Mouse (Mus musculus): ENCODE data around the gene Fam84a. TPM values are rescaled to one million over a fixed set of nuclear protein-coding genes. Genes with fewer than 3 reads are reported as not detected.

The Fam84a gene
- total RNA-seq (2021), result 10 to 100 TPM in 1 of 2 experiments, 1 to 10 TPM in 1; 2.4 to 24.1 TPM
- long read RNA-seq, experiment 1, full-length matches to known transcripts, result 13 of 25 reads
- long read RNA-seq, experiment 1, partial matches to known transcripts, result 0 of 25 reads
- long read RNA-seq, experiment 1, other reads (novel, unspliced or antisense), result 12 of 25 reads
- long read RNA-seq, experiment 2, result 0 reads

GRCm38 (mm10) chr12:14151921-14152320, at the start of gene Fam84a:
Gene Fam84a (minus strand): TSS chr12:14152054.
- DNase-seq, result peak; percentile 94 to 96

GRCm38 (mm10) chr12:14195479-14195878, 43.6 kb upstream of the Fam84a start:
- DNase-seq, result no peak

DNA sequence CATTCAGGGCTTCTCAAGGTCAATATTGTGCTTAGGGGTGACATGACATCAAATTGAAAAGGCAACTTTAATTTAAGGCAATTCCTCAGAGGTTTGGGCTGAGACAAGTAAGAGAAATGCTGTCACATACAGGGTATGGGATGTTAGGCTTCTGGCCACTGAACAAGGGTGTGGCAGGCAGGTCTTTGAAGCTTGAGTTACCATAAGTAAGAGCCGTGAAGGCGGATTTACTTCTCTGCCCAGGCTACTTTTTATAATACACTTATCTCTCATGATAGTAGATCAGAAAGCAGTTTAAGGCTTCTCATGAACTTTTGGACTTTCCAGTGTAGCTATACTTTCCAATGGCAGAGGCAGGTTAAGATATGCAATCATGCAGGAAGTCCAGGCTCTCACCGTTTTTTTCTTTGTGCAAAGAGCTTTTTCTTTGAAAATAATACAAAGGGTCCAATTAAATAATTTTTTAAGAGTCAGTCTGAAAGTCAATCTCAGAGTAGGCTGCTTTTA, 34.9 kb upstream of the Fam84a start:
- DNase-seq, result no peak

DNA sequence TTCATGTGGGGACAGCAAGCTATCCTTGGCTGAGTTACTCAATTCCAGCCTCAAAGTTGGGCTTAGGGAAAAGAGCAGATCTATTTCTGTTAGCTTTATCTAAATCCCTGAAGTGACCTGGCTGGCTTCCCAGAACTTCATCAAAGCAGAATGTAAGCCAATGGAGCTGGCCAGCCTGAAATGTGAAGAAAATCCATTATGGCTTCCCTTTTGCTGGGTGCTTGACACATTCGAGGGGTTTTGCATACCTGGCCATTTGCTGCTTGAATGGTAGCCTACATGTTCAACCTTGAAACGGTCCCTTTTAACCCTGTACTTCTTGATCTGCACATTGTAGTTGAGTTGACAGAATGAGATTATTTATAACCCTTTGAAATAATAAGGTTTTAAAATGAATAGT, 13.9 kb upstream of the Fam84a start:
- peak; percentile 72 to 73 for DNase-seq

DNA sequence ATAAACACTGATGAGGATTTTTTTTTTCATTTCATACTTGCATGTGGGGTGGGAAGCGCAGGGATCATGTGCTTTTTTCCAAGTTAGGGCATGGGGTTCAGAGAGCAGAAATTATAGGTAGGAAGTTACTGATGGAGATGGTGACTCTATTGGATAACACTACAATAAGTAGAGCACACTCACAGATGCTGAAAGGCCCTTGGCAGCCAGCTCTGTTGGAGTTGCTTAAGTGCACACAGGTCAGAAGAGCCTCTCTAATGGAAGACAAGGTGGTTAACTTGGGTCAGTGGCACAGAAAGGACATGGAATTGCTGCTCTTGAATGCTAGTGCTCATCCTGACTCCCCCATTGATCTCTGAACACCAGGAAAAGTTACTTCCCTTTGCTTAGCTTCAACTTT, 13.1 kb upstream of the Fam84a start:
- no peak for DNase-seq

DNA sequence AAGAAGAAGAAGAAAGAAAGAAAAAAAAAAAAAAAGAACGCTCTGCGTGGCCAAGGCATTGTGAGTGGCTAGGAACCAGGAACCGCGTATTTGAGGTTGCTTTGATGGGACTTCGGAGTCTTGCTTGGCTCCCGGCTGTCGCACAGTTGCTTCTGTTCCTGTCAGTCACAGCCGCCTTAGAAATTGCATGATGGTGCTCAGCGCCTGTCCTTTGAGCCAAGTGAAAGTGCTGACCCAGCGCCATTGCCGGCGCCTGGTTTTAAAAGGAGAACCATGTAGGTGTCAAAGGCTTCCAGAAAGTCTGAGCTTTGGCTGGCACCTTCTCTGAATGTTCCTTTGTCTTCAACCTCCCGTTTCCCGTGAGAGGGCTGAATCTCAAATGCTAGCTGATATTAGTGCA, 572 bp upstream of the Fam84a start:
- peak; percentile 35 to 36 for DNase-seq

DNA sequence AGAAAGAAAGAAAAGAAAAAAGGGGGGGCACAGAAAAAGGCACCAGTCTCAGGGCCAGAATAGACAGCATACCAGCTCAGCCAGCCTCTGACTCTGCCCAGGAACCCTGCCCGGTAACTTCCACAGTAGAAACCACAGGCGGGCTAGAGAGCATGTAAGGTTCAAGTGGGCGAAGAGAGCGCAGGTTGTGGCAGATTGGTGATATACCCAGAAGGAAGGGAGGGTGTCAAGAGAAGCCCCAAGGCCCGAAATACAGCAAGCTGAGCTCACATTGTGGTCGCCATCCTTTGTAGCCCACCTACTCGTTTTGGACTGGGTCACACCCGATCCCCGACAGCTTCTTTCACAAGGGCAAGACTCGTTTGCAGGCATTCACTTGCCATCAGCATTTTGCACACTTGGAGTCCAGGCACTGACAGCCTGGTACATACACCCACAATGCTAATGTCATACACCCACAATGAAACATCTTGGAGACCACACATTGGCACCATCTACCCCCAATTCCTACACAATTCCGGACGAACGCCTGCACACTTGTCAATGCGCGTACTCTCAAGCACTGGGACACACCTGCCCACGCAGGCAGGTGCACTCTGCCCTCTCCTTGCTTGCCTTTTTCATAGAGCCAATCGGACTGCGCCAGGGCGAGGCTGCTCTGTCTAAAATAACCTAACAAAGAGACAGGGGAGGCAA, 770 bp downstream of the Fam84a start:
- DNase-seq, result peak; percentile 2 to 18

GRCm38 (mm10) chr12:14150568-14150909, 1.3 kb downstream of the Fam84a start:
- DNase-seq, result peak; percentile 8 to 20

- peak; percentile 89 to 90 for DNase-seq
These were observed 1.8 kb downstream of the Fam84a start for GRCm38 (mm10) chr12:14149843-14150567.

DNA sequence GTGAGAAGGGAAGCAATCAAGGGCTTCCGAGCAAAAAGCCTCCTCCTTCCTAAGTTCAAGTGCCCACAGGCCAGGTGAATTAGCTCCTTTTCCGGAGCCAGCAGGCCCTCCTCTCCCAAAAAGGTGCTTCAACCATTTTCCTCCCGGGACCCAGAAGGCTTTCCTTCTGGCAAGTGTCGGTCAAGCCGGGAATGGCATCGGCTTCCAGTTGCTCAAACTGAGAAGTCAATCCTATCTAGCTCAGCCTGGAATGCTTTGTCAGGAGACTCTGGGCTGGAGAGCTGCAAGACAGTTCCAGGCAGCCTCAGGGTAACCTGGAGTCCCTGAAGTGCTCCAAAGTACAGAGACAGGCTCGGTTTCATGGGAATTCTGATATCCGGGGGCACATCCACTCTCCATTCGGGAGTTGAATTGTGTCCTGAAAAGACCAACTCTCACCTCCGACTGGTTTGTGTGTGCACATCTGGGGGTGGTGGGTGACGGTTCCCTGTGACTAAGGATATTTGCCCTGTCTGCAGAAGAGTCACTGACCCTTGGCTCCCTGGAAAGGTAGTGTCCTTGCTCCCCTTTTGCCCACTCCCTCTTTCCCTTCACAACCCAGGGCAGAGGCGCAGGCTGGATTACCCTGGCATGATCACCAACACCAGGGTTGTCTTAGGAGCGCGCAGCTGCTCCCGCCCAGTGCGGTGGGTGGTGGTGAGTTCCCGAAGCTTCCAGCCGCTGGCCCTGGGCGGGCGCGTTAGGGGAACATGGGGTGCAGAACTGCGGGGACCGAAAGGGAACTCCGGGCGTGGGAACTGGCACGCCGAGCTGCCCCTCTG, 2.6 kb downstream of the Fam84a start:
- DNase-seq, result peak in 1 of 2 experiments; percentile 15

- DNase-seq, result peak in 1 of 2 experiments; percentile 8
These were observed 14.8 kb downstream of the Fam84a start for GRCm38 (mm10) chr12:14137046-14137445.

- no peak for DNase-seq
These were observed 37.1 kb downstream of the Fam84a start for GRCm38 (mm10) chr12:14114730-14115129.

DNA sequence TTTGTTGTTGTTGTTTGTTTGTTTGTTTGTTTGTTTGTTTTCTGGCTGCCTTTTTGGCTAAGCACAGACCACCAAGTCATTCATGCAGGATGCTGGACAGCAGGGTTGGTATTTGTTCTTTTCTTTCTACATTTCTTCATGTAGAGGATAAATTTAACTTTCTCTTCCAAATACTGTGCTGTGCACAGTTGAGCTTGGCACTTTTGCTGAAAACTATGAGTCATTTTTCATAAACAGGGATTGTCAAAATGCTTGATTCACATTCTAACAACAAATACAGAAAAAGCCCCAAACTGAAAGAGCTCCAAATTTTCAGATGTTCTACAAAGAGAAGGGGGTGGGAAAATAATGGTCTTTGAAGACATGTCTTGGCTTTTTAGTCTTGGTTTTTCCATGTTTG, 54.9 kb downstream of the Fam84a start:
- no peak for DNase-seq
